Mouse (Mus musculus) intestine, postnatal 0 days (tissue): Measurements from ENCODE around the gene Ift88. TPM values are rescaled to one million over a fixed set of nuclear protein-coding genes. Genes with fewer than 3 reads are reported as not detected.
A peak's percentile ranks its signal among the peaks of the same experiment; 100 is the strongest.

Experiments
- ATAC-seq: fragments of 200-750 bp; cut with Nextera tagmentation; 2 replicates; pipeline ENCODE4 v1.8.0; 2017; ENCODE audit warnings: mild to moderate bottlenecking, moderate TSS enrichment, moderate library complexity
- H3K27ac ChIP-seq: fragments of 300-500 bp; sonication (generic); 2 replicates; pipeline ENCODE4 v1.5.1; 2014; ENCODE audit warnings: mild to moderate bottlenecking, low read depth, low read length, moderate library complexity
- H3K27me3 ChIP-seq: fragments of 300-500 bp; sonication (generic); replicated peaks from 2 replicates; pipeline ENCODE4 v1.6.1; 2014; ENCODE audit warnings: low read length, mixed read lengths; ENCODE audit not compliant: control insufficient read depth, insufficient read depth
- H3K36me3 ChIP-seq: fragments of 300-500 bp; sonication (generic); 2 replicates; pipeline ENCODE4 v1.6.1; 2014; ENCODE audit warnings: mild to moderate bottlenecking, moderate library complexity; ENCODE audit not compliant: control insufficient read depth, insufficient read depth
- H3K4me1 ChIP-seq: fragments of 300-500 bp; sonication (generic); replicated peaks from 2 replicates; pipeline ENCODE4 v1.6.1; 2014; ENCODE audit warnings: antibody characterized with exemption, low read length, mixed read lengths; ENCODE audit not compliant: control insufficient read depth, insufficient read depth
- H3K4me2 ChIP-seq: fragments of 300-500 bp; sonication (generic); replicated peaks from 2 replicates; pipeline ENCODE4 v1.6.1; 2014; ENCODE audit warnings: low read depth, mild to moderate bottlenecking, moderate library complexity
- H3K4me3 ChIP-seq: fragments of 300-500 bp; sonication (generic); 2 replicates; pipeline ENCODE4 v1.5.1; 2014; ENCODE audit warnings: low read depth, low read length
- H3K9ac ChIP-seq: fragments of 300-500 bp; sonication (generic); 2 replicates; pipeline ENCODE4 v1.6.1; 2014; ENCODE audit warnings: mild to moderate bottlenecking, low read depth, low read length
- H3K9me3 ChIP-seq: fragments of 300-500 bp; sonication (generic); 2 replicates; pipeline ENCODE4 v1.6.1; 2016; ENCODE audit warnings: mixed run types; ENCODE audit not compliant: control insufficient read depth
- CTCF ChIP-seq: sonication (generic); IDR thresholded peaks from 2 replicates; pipeline ENCODE4 v1.5.1; 2016; ENCODE audit warnings: low read depth, mild to moderate bottlenecking, control low read depth, antibody characterized with exemption, moderate library complexity
- WGBS: fragments of 180-500 bp; shearing (Covaris S2); extraction: QIAGEN DNeasy Blood & Tissue Kit; methylation state at CpG from one replicate; pipeline ENCODE4 v1.1.7; 2014; 5-methylcytosine and 5-hydroxymethylcytosine counted together
- polyA plus RNA-seq: library from polyadenylated mRNA; unstranded; fragments of >200 nt; fragmentation: Nextera tagmentation; extraction: Ambion mirVana; gene quantifications from 2 replicates; pipeline ENCODE4 v1.2.1, GENCODE M21; 2015

Ift88 gene
- polyA plus RNA-seq: 5.1 and 5.2 TPM in 2 replicates

GRCm38 (mm10) chr14:57423432-57424211 lies at the start of gene Ift88:
Gene Ift88 (plus strand): TSS chr14:57424062.
- WGBS: 3% methylated on average over 42 of the region's 42 CpGs
- peak within 1 kb of the TSS; percentile 89 for H3K4me3 ChIP-seq

GRCm38 (mm10) chr14:57375205-57375604 lies 48.7 kb upstream of the Ift88 start:
- 56% methylated on average over 9 of the region's 9 CpGs for WGBS

More at GRCm38 (mm10) chr14:57423432-57424211, at the start of gene Ift88:
- peak; percentile 98 for ATAC-seq
- H3K27me3 ChIP-seq: no peaks in the 10 kb centered on the region
- H3K4me1 ChIP-seq: no peaks in the 10 kb centered on the region
- TF ChIP-seq CTCF: 0 out of 2 replicates have a peak, but pooled peaks have one; percentile 26
- H3K9me3 ChIP-seq: no peaks in the 10 kb centered on the region
- H3K36me3 ChIP-seq: no peaks in the 10 kb centered on the region
- peak within 1 kb of the TSS; percentile 80 for H3K9ac ChIP-seq
- H3K27ac ChIP-seq: peak within 1 kb of the TSS; percentile 47; the same call in 1 of the 2 replicates
- peak within 1 kb of the TSS; percentile 89 for H3K4me2 ChIP-seq

GRCm38 (mm10) chr14:57376016-57376415 lies 47.8 kb upstream of the Ift88 start:
- no peak for ATAC-seq
- no peaks in the 10 kb centered on the region for H3K9me3 ChIP-seq
- peaks cover 19% of the 10 kb centered on the region for H3K36me3 ChIP-seq
- no peak overlapping the region for H3K4me3 ChIP-seq
- H3K9ac ChIP-seq: no peak overlapping the region
- H3K27ac ChIP-seq: no peak overlapping the region
- TF ChIP-seq CTCF: no peak
- 76% methylated on average over 8 of the region's 8 CpGs for WGBS
- no peak overlapping the region for H3K4me2 ChIP-seq
- H3K4me1 ChIP-seq: no peaks in the 10 kb centered on the region; the same call in 1 of the 2 replicates
- no peaks in the 10 kb centered on the region for H3K27me3 ChIP-seq

More at GRCm38 (mm10) chr14:57375205-57375604, 48.7 kb upstream of the Ift88 start:
- Histone ChIP-seq H3K9me3 (no peaks in the 10 kb centered on the region), H3K4me2 (no peak overlapping the region), H3K27ac (no peak overlapping the region), H3K9ac (no peak overlapping the region), H3K36me3 (peaks cover 23% of the 10 kb centered on the region), H3K4me3 (no peak overlapping the region), H3K4me1 (no peaks in the 10 kb centered on the region; the same call in 1 of the 2 replicates), H3K27me3 (no peaks in the 10 kb centered on the region)
- ATAC-seq: peak; percentile 18; the same call in 1 of the 2 replicates
- TF ChIP-seq CTCF: no peak

GRCm38 (mm10) chr14:57376956-57377355 lies 46.9 kb upstream of the Ift88 start:
- Histone ChIP-seq H3K27me3 (no peaks in the 10 kb centered on the region), H3K4me1 (no peaks in the 10 kb centered on the region; the same call in 1 of the 2 replicates), H3K4me3 (no peak overlapping the region), H3K36me3 (peaks cover 18% of the 10 kb centered on the region), H3K9me3 (no peaks in the 10 kb centered on the region), H3K4me2 (no peak overlapping the region), H3K27ac (peak overlapping the region; percentile 73), H3K9ac (no peak overlapping the region)
- TF ChIP-seq CTCF: peak; percentile 38; the same call in 1 of the 2 replicates
- ATAC-seq: peak; percentile 90
- WGBS: 48% methylated on average over 9 of the region's 9 CpGs

GRCm38 (mm10) chr14:57377531-57377930 lies 46.3 kb upstream of the Ift88 start:
- Histone ChIP-seq H3K27me3 (no peaks in the 10 kb centered on the region), H3K4me2 (no peak overlapping the region), H3K4me3 (no peak overlapping the region), H3K9me3 (no peaks in the 10 kb centered on the region), H3K27ac (peak overlapping the region; percentile 73), H3K9ac (no peak overlapping the region), H3K36me3 (peaks cover 18% of the 10 kb centered on the region), H3K4me1 (no peaks in the 10 kb centered on the region; the same call in 1 of the 2 replicates)
- 68% methylated on average over 5 of the region's 5 CpGs for WGBS
- no peak for TF ChIP-seq CTCF
- ATAC-seq: no peak

GRCm38 (mm10) chr14:57385667-57386066 lies 38.2 kb upstream of the Ift88 start:
- Histone ChIP-seq H3K36me3 (no peaks in the 10 kb centered on the region), H3K9ac (no peak overlapping the region), H3K4me1 (0 out of 2 replicates have a peak, but pooled peaks cover 6% of the 10 kb centered on the region), H3K4me2 (no peak overlapping the region), H3K4me3 (no peak overlapping the region), H3K27ac (peak overlapping the region; percentile 57), H3K27me3 (no peaks in the 10 kb centered on the region), H3K9me3 (no peaks in the 10 kb centered on the region)
- WGBS: 43% methylated on average over 5 of the region's 5 CpGs
- no peak for TF ChIP-seq CTCF
- peak; percentile 53 for ATAC-seq
